Mouse (Mus musculus) liver (tissue): ENCODE results near the gene Naa38.
A peak's percentile ranks its signal among the peaks of the same experiment; 100 is the strongest.

Experiments
- DNase-seq: peaks from one replicate; pipeline ENCODE4 v3.0.0-alpha.2; 2020; ENCODE audit warnings: mixed read lengths

Gene Naa38

GRCm38 (mm10) chr11:69415327-69415667, 20.0 kb downstream of the Naa38 start:
- peak; percentile 49 for DNase-seq

GRCm38 (mm10) chr11:69415668-69416451, 20.6 kb downstream of the Naa38 start:
- peak; percentile 70 for DNase-seq

- DNase-seq, result no peak
Observed at GRCm38 (mm10) chr11:69416509-69416908, 21.2 kb downstream of the Naa38 start.

GRCm38 (mm10) chr11:69416921-69417448, 21.7 kb downstream of the Naa38 start:
- no peak for DNase-seq

DNA sequence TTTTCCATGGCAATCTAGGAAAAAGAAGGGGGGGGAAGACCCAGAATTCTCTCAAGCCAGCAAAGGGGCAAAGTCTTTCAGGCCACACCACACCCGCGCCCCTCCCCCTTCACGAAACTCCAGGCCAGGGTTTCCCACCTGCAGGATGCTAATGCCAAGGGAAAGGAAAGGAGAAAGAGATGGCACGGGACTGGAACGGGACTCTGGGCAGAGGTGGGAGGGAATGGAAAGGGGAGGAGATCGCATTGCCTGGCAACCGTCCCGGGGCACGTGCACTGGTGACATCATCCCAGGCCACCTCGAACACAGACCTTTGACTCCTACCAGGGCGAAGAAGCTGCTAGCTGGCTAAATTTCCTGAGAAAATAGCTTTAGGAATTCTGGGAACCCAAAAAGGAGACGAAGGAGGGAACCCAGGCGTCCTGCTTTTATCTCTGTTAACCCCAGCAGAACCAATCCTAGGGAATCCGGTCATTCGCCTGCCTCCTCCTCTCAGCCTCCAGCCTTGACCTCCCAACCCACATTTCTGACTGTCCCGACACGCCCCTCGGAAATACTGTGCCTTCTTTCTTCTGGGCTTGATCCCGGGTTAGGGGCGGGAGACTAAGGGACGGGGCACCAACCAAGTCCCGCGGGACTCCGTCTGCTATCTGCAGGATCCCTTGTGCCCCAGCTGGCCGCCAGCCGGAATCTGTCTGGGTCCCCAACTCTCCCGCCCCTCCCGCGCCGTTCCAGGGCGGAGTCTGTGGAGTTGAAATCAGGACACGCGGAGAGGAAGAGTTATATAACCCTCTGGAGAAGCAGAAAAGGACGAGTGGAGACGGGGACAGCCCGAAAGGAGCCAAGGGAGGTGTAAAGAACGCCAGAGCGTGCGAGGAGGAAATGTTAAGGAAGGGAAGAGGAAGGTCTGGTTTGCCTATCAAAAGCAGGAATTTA, 22.4 kb downstream of the Naa38 start:
- DNase-seq, result peak; percentile 81

DNA sequence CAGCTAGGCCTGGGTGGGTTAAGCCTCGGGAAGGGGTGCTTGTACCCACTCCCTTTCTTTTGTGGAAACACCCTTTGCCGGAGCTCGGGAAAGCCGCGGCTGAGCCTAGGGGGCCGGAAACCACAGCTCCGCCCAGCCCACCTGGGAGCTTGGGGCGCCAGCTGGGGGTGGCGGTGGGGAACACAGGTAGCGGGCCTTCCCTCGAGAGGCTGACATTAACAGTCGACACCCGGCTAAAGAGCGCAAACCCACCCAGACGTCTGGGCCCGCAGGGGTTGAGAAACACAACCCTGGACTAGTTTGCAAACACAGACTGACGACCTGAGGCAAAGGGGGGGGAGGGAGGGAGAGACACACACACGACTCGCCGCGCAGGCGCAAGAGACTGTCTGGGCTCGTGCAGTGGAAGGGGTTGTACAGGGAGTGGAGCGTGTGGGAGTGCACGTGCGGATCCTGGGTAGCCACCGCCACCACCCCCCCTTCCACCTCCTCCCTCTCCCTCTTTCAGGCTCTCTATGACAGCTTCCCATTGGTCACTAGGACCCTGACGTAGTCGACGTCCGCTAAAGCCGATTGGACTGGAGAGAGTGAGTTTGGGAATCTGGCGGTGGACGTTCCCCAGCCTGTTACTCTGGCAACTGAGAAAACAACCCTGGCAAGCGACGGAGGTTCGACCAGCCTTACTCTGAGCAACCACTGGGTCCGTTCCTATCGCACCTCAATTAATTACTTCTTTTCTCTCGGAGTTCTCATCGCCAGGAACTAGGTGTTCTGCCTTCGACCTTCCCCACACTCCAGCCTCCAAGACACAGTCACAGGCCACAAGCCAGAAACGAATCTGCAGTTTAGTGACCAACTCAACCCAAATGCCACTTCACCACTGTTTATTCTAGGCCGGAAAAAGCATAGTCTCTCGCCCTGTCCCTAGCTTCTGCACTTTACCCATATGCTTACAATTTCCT, 23.5 kb downstream of the Naa38 start:
- DNase-seq, result peak; percentile 89

GRCm38 (mm10) chr11:69419443-69419812, 24.1 kb downstream of the Naa38 start:
- DNase-seq, result peak; percentile 39

- DNase-seq, result peak; percentile 86
Observed at GRCm38 (mm10) chr11:69419813-69420553, 24.7 kb downstream of the Naa38 start.

DNA sequence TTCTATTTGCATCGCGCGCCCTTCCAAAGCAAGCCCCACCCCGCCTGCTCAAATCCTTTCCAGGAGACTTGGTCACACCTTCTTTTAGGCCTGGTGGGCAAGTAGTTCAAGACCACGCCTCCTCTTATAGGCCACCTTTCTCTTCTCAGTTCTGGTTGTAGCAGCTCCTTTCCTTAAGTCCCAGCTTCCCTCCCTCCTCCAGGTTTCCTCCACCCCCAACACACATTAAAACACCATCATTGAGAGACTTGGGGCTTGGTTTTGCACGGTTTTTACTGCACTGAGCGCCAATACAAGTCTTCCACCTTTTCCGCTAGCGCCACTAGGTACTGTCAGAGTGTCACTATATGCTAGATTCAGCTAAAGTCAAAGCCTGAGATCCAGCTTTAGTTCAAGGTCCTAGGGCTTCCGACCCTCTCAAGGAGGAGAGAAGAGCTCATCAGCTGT, 25.3 kb downstream of the Naa38 start:
- no peak for DNase-seq

GRCm38 (mm10) chr11:69421131-69421977, 26.1 kb downstream of the Naa38 start:
- DNase-seq, result no peak

- no peak for DNase-seq
Observed at GRCm38 (mm10) chr11:69422842-69423241, 27.6 kb downstream of the Naa38 start.

DNA sequence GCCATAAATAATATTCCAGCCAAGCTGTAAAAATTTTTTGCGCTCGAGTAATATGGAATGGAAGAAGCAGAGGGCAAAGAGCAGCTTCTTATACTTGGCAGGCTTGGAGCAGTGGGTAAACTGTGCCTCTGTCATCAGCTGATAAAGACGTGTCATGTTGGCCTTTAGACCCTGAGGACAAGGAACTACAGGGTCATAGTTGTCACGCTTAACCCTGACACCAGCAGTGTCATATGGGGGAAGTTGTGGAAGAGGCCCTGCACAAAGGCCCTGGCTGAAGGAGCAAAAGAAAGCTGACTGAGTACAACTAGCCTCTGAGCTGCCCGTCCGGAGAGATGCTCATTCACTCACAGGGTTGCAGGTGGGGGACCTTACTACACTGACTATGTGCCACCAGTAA, 28.6 kb downstream of the Naa38 start:
- DNase-seq, result no peak

DNA sequence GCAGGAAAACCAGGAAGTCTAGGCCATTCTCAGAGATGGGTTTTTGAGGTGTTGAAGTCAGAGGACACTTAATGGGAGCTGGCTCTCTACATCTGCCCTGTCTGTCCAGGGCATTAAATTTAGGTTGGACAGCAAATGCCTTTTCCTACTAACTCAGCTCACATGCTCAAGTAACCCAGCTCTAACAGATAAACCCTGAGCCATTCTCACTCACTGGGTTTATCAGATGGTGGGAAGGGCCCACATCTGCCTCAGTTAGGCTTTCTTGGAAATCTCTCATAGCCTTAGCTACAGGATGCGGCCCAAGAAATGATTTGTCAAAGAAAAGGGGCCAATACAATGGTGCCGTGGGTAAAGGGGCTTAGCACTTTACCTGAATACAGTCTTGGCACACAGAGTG, 31.0 kb downstream of the Naa38 start:
- DNase-seq, result no peak

DNA sequence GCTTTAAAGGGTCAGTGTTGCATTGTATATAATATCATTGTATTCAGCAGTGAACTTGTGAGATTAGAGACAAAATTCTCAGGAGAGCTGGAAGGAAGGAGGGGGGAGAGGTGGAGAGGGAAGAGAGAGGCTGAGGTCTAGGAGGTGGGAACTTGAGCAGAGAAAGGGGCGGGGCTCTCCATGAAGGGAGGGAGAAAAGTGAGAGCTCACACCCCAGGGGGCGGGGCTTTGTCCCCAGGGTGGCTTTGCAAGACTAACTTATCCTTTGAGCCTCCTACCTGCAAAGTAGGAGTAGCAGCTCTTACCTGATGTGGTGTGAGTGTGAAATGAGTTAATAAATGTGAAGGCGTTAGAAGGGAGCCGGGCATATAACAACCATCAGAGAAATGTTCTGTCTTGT, 33.5 kb downstream of the Naa38 start:
- peak; percentile 80 for DNase-seq

- DNase-seq, result no peak
Observed at GRCm38 (mm10) chr11:69429313-69429712, 34.0 kb downstream of the Naa38 start.

DNA sequence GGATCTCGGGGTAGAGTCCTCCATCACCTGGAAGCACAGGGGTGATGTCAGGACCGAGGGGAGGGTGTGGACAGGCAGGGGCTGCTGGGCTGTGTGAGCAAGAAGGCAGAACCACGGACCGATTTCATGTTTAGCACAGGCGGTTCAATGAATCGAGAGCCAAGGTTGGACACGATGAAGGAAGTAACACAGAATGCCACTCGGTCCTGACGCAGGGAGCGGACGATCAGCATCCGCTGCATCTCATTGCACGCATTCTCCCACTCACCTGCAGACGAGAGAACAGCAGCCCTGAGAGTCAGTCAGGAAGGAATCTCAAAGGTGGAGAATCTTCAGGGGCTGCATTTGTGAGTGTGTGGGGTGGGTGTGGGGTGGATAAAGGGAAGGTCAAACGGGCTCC, 35.3 kb downstream of the Naa38 start:
- no peak for DNase-seq

DNA sequence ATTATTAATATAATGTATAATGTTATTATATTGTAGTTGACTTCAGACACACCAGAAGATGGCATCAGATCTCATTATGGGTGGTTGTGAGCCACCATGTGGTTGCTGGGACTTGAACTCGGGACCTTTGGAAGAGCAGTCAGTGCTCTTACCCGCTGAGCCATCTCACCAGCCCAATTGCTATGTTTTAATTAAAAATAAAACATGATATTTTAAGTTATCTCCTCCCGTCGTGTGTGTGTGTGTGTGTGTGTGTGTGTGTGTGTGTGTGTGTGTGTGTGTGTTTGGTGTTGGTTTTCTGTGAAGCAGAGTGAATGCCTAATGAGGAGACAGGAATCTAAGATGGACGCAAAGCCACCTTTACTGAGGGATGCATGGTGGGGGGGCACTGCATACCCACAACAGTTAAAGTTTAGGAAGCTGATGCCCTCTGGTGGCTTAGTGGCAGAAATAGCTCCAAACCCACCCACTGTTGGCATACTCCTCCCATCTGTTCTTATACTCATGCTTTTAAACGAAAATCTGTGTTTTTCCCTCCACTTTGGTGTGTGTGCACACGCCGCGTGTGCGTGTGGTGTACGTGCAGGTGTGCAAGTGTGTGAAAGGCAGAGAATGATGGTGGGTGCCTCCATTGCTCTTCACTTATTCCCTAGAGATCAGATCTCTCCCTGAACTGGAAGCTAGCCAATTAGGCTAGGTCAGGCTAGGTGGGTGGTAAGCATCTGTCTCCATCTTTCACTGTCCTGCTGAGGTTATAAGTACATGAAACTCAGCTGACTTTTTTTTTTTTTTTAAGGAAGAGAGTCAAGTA, 36.7 kb downstream of the Naa38 start:
- peak; percentile 68 for DNase-seq

GRCm38 (mm10) chr11:69432640-69432982, 37.3 kb downstream of the Naa38 start:
- no peak for DNase-seq

GRCm38 (mm10) chr11:69433189-69433588, 37.9 kb downstream of the Naa38 start:
- DNase-seq, result no peak

GRCm38 (mm10) chr11:69437291-69437690, 42.0 kb downstream of the Naa38 start:
- DNase-seq, result no peak
